Mouse (Mus musculus): Measurements from ENCODE around the gene H13.

DNA sequence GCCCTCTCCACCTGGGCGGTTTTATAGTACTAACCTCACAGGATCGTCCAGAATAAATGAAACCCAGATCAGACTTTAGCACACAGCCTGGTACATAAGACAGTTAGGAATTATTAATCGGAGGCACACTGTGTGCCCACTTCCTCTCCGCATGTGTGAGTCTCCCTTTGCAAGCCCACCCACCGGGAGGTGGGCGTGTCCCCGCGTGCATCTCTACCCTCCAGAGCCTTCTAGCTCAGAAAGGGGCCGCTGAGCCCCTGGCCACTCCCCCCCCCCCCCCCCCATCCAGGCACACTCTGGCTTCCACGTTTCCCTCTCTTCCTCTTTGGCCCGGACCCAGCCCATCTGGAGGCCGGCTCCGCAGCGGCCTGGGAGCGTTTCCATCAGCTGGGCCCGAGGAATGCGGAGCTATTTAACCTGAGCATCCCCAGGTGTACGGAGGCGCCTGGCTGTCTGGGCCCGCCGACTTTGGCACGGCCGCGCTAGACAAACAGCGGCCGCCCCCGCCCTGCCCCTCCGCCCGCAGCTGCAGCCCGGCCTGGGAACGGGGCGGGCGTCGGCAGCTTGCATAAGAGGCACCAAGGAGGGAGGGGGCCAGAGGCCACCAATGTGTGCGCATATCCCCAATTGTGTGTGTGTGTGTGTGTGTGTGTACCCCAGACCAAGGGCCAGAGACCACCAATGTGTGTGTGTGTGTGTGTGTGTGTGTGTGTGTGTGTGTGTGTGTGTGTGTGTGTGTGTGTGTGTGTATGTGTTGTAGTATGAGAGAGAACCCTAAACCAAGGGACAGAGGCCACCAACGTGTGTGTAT, 70.0 kb downstream of the H13 start:
- no peak for TF ChIP-seq SMC3 (IDR thresholded peaks at IDR 0.05; ENCODE audit: low read depth, low read length)
- 0 out of 2 replicates have a peak, but pooled peaks have one; percentile 17 for TF ChIP-seq TCF12 (IDR thresholded peaks at IDR 0.05; ENCODE audit: low read depth, low read length)
- no peak for TF ChIP-seq E2F4 (IDR thresholded peaks at IDR 0.05; ENCODE audit: insufficient replicate concordance, low read depth, low read length)
- no peak for TF ChIP-seq GABPA (IDR thresholded peaks at IDR 0.05; ENCODE audit: insufficient replicate concordance, low read depth, low read length)
- TF ChIP-seq NELFE (IDR thresholded peaks at IDR 0.05; ENCODE audit: low read depth, low read length): no peak
- TF ChIP-seq CHD1 (IDR thresholded peaks at IDR 0.05; ENCODE audit: low read depth, low read length): no peak
- TF ChIP-seq MXI1 (IDR thresholded peaks at IDR 0.05; ENCODE audit: low read depth, low read length): no peak
- no peak for TF ChIP-seq CTCF (conservative IDR thresholded peaks at IDR 0.05 in 1 of 2, IDR thresholded peaks at IDR 0.05 in 1 of 2; ENCODE audit: low read depth in 2 of 2, low read length in 2 of 2)
- TF ChIP-seq POLR2A (IDR thresholded peaks at IDR 0.05; ENCODE audit: low read depth, low read length): no peak
- TF ChIP-seq USF1 (IDR thresholded peaks at IDR 0.05; ENCODE audit: low read depth, low read length): no peak
- no peak for TF ChIP-seq ZC3H11A (IDR thresholded peaks at IDR 0.05; ENCODE audit: low read depth, low read length)
